ENCODE assay signal across 7 mouse cellular contexts in the genomic region with DNA sequence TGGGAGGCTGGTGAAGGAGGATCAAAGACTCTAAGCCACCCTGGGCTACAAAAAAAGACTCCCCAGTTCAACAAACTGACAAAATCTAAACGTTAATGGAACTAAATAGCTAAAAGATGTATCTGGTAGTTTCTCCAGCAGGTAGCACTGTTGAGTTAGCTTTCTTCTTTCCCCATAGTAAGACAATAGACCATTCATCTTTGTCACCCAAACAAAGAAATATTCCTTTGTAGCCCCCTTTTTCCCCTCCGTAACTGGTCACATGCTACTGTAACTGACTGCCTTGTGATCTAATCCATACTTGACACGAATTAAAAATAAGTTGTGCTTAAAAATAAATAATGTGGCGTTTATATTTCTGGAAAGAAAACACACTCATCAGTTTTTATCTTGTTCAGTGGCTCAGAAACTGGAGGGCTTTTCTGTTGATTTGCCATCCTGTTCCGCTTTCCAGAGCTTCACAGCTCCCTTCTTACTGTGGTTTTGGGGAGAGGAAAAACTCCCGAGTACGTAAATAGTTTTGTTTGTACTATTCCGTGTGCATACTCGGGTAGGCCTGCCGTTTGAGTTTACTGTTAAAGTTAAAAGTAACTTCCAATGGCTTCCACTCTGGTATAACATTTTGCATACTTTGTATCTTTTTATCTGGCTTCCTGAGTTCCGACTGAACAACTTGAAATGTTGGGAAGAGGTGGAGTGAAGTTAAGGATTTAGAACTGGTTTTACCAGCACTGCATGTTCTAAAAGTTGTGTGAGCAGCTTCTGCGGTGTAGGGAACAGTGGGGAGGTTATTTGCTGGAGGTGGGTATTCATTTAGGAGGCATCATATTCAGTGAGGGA. TPM values are rescaled to one million over a fixed set of nuclear protein-coding genes. Genes with fewer than 3 reads are reported as not detected.
DNase-seq lines count a peak whose midpoint lies in the region; ATAC-seq and TF ChIP-seq lines count a peak whose summit lies in the region.

No protein-coding gene starts in this region.

- H3K9me3 ChIP-seq in CH12.LX (replicated peaks; ENCODE audit: low read length): no peaks in the 10 kb centered on the region
- H3K9me3 ChIP-seq in embryonic facial prominence, embryonic 12.5 days: no peaks in the 10 kb centered on the region
- H3K9me3 ChIP-seq in hindbrain, embryonic 16.5 days (ENCODE audit: control insufficient read depth, low read length): no peaks in the 10 kb centered on the region

- H3K4me3 ChIP-seq in CH12.LX (replicated peaks in 1 of 3; ENCODE audit: low read depth in 2 of 3, low read length in 2 of 3, poor library complexity in 1 of 3): no peak overlapping the region
- H3K4me3 ChIP-seq in embryonic facial prominence, embryonic 12.5 days: peak overlapping the region; percentile 85; the same call in 1 of the 2 replicates
- H3K4me3 ChIP-seq in hindbrain, embryonic 16.5 days (ENCODE audit: low read length): peak overlapping the region; percentile 88
- no peak overlapping the region for H3K4me3 ChIP-seq in macrophage (ENCODE audit: inconsistent target)

- 25% methylated on average over 12 of the region's 12 CpGs for WGBS in embryonic facial prominence, embryonic 12.5 days
- WGBS in hindbrain, embryonic 16.5 days: 20% methylated on average over 12 of the region's 12 CpGs
- WGBS in macrophage (ENCODE audit: missing documents): 27% methylated on average over 12 of the region's 12 CpGs

- ATAC-seq in embryonic facial prominence, embryonic 12.5 days (ENCODE audit: insufficient number of reproducible peaks, insufficient read depth, low FRiP score, low TSS enrichment): no peak
- ATAC-seq in hindbrain, embryonic 16.5 days: no peak

- H3K79me2 ChIP-seq in CH12.LX (replicated peaks; ENCODE audit: control insufficient read depth, extremely low read depth, insufficient read depth, poor library complexity, severe bottlenecking): no peaks in the 10 kb centered on the region
- H3K79me2 ChIP-seq in macrophage (ENCODE audit: inconsistent target): peaks cover 4% of the 10 kb centered on the region; the same call in 1 of the 2 replicates

- TF ChIP-seq POLR2A in CH12.LX (IDR thresholded peaks at IDR 0.05; ENCODE audit: low read depth, low read length): no peak

- DNase-seq in 416B (ENCODE audit: low read depth) (peak; percentile 86), CH12.LX (ENCODE audit: extremely low read depth) (peak; percentile 54)
- peak; percentile 23 for DNase-seq in yolk sac, embryonic 10.5 days (ENCODE audit: low spot score)
- DNase-seq in right cerebral cortex, postnatal 14 days: no peak

- TF ChIP-seq EP300 in CH12.LX (IDR thresholded peaks at IDR 0.05; ENCODE audit: low read length): no peak

- TF ChIP-seq CTCF in CH12.LX (conservative IDR thresholded peaks at IDR 0.05 in 1 of 2, IDR thresholded peaks at IDR 0.05 in 1 of 2; ENCODE audit: low read depth in 2 of 2, low read length in 2 of 2): peak; percentile 19 to 90; a peak in 2 of 4 replicates

- no peak overlapping the region for H3K4me2 ChIP-seq in CH12.LX (ENCODE audit: insufficient read depth, low read depth, poor library complexity, severe bottlenecking)
- peak overlapping the region; percentile 94 for H3K4me2 ChIP-seq in embryonic facial prominence, embryonic 12.5 days (replicated peaks)
- peak overlapping the region; percentile 61 for H3K4me2 ChIP-seq in hindbrain, embryonic 16.5 days (ENCODE audit: low read length)

- H3K9ac ChIP-seq in CH12.LX (ENCODE audit: insufficient read depth, low read depth): no peak overlapping the region
- 0 out of 2 replicates have a peak overlapping the region, but pooled peaks have one; percentile 55 for H3K9ac ChIP-seq in embryonic facial prominence, embryonic 12.5 days
- peak overlapping the region; percentile 94 for H3K9ac ChIP-seq in hindbrain, embryonic 16.5 days (ENCODE audit: low read depth, low read length)

- in situ Hi-C loops in CH12.LX (cut with MboI; ENCODE audit: low pct_ligation_motif_present, low pct_unique_long_range_greater_than_20kb, low sequenced_read_pairs): no loop called here

- H3K27me3 ChIP-seq in CH12.LX (replicated peaks): peaks cover 15% of the 10 kb centered on the region
- no peaks in the 10 kb centered on the region for H3K27me3 ChIP-seq in embryonic facial prominence, embryonic 12.5 days
- H3K27me3 ChIP-seq in hindbrain, embryonic 16.5 days (replicated peaks; ENCODE audit: control insufficient read depth, insufficient read depth, low read length): no peaks in the 10 kb centered on the region

- TF ChIP-seq RAD21 in CH12.LX (IDR thresholded peaks at IDR 0.05; ENCODE audit: low read depth, low read length): peak; percentile 91

- dilution Hi-C loops in CH12.LX (cut with MboI; ENCODE audit: extremely low pct_ligation_motif_present, extremely low pct_unique_long_range_greater_than_20kb, low sequenced_read_pairs): no loop called here

- H3K27ac ChIP-seq in CH12.LX (ENCODE audit: insufficient read depth, low read depth): no peak overlapping the region
- peak overlapping the region; percentile 89 for H3K27ac ChIP-seq in embryonic facial prominence, embryonic 12.5 days
- H3K27ac ChIP-seq in hindbrain, embryonic 16.5 days (ENCODE audit: low read depth, low read length): peak overlapping the region; percentile 87
- peak overlapping the region; percentile 0 for H3K27ac ChIP-seq in macrophage

- H3K4me1 ChIP-seq in CH12.LX (ENCODE audit: control insufficient read depth in 1 of 2, insufficient read depth in 2 of 2): no peaks in the 10 kb centered on the region; a peak in 1 of 4 replicates
- peaks cover 29% of the 10 kb centered on the region for H3K4me1 ChIP-seq in embryonic facial prominence, embryonic 12.5 days
- peaks cover 32% of the 10 kb centered on the region for H3K4me1 ChIP-seq in hindbrain, embryonic 16.5 days (ENCODE audit: control insufficient read depth, insufficient read depth, low read depth, low read length)

- H3K36me3 ChIP-seq in CH12.LX (replicated peaks in 1 of 2; ENCODE audit: control insufficient read depth in 1 of 2, insufficient read depth in 1 of 2, low read length in 1 of 2) (peaks cover 9 to 27% of the 10 kb centered on the region in 2 experiments), macrophage (ENCODE audit: inconsistent target) (peaks cover 7% of the 10 kb centered on the region; the same call in 1 of the 2 replicates)
- peaks cover 8% of the 10 kb centered on the region; the same call in 1 of the 2 replicates for H3K36me3 ChIP-seq in embryonic facial prominence, embryonic 12.5 days
- H3K36me3 ChIP-seq in hindbrain, embryonic 16.5 days (ENCODE audit: control insufficient read depth, insufficient read depth, low read length): peaks cover 5% of the 10 kb centered on the region

TF ChIP-seq in CH12.LX, 34 proteins besides CTCF, POLR2A, EP300 and RAD21 (continues in another document):
- TF ChIP-seq TCF12 (IDR thresholded peaks at IDR 0.05; ENCODE audit: low read depth, low read length) (no peak), JUND (conservative IDR thresholded peaks at IDR 0.05; ENCODE audit: low read depth, low read length) (peak; percentile 60; the same call in 1 of the 2 replicates), JUN (IDR thresholded peaks at IDR 0.05; ENCODE audit: insufficient read depth, low read depth, low read length) (no peak), ELF1 (IDR thresholded peaks at IDR 0.05; ENCODE audit: low read depth, low read length) (no peak), ZC3H11A (IDR thresholded peaks at IDR 0.05; ENCODE audit: low read depth, low read length) (peak; percentile 19), USF2 (conservative IDR thresholded peaks at IDR 0.05; ENCODE audit: low read depth, low read length) (no peak), NRF1 (IDR thresholded peaks at IDR 0.05; ENCODE audit: low read depth, low read length) (no peak), MYC (IDR thresholded peaks at IDR 0.05; ENCODE audit: low read depth, low read length) (peak; percentile 41; the same call in 1 of the 2 replicates), MAX (IDR thresholded peaks at IDR 0.05; ENCODE audit: low read length) (no peak)

RNA-seq across cellular contexts. Expression of a gene that starts 1.3 kb away (rescaled TPM):
- 0.50 and 1.2 TPM in 2 replicates for total RNA-seq in CH12.LX (2012; rRNA removed)
- total RNA-seq in CH12.LX (2014; rRNA removed): 0.15 and 0.31 TPM in 2 replicates
- 0.52 and 0.90 TPM in 2 replicates for polyA plus RNA-seq in CH12.LX (2012; ENCODE audit: insufficient read length, low read depth)
- polyA plus RNA-seq in embryonic facial prominence, embryonic 12.5 days (2016; fragmentation: Nextera tagmentation; extraction: Ambion mirVana): 15.8 and 18.2 TPM in 2 replicates
- 9.4 and 11.6 TPM in 2 replicates for polyA plus RNA-seq in hindbrain, embryonic 16.5 days (2015; fragmentation: Nextera tagmentation; extraction: Ambion mirVana)
- total RNA-seq in macrophage (2018; cell fraction: chromatin; rRNA removed): 10 to 100 TPM in 9 of 26 experiments, 1 to 10 TPM in 13, under 1 TPM in 4; 0.55 to 26.7 (median 4.7) TPM
- 10 to 100 TPM in 13 of 26 experiments, 1 to 10 TPM in 13; 2.4 to 62.4 (median 17.2) TPM for total RNA-seq in macrophage (2018; cell fraction: cytosol; rRNA removed)
- total RNA-seq in macrophage (2018; cell fraction: nucleus; rRNA removed): 10 to 100 TPM in 13 of 26 experiments, 1 to 10 TPM in 13; 2.8 to 56.2 (median 9.7) TPM
- 26.1 to 55.7 TPM (median 27.5 TPM) in 3 replicates for polyA plus RNA-seq in macrophage (2018)

RNA-seq across cellular contexts. Expression of a gene that starts 25.9 kb away (rescaled TPM):
- total RNA-seq in CH12.LX (2012; rRNA removed) (245 and 297 TPM in 2 replicates), CH12.LX (2014; rRNA removed) (341 and 378 TPM in 2 replicates)
- polyA plus RNA-seq in CH12.LX (2012; ENCODE audit: insufficient read length, low read depth) (251 and 264 TPM in 2 replicates), macrophage (2018) (106 to 127 TPM (median 113 TPM) in 3 replicates)
- 263 and 288 TPM in 2 replicates for polyA plus RNA-seq in embryonic facial prominence, embryonic 12.5 days (2016; fragmentation: Nextera tagmentation; extraction: Ambion mirVana)
- polyA plus RNA-seq in hindbrain, embryonic 16.5 days (2015; fragmentation: Nextera tagmentation; extraction: Ambion mirVana): 235 and 246 TPM in 2 replicates
- total RNA-seq in macrophage (2018; cell fraction: chromatin; rRNA removed): 10 to 100 TPM in 21 of 26 experiments, 1 to 10 TPM in 5; 3.3 to 39.8 (median 21.6) TPM
- 100 to 1,000 TPM in 13 of 26 experiments, 10 to 100 TPM in 13; 67.4 to 197 (median 110) TPM for total RNA-seq in macrophage (2018; cell fraction: cytosol; rRNA removed)
- 10 to 100 TPM; 13.8 to 96.6 (median 42.6) TPM for total RNA-seq in macrophage (2018; cell fraction: nucleus; rRNA removed)

RNA-seq across cellular contexts. Expression of a gene that starts 56.2 kb away (rescaled TPM):
- not detected in 2 replicates for total RNA-seq in CH12.LX (2012; rRNA removed)
- total RNA-seq in CH12.LX (2014; rRNA removed): not detected in 2 replicates
- polyA plus RNA-seq in CH12.LX (2012; ENCODE audit: insufficient read length, low read depth): not detected in 2 replicates
- 0.85 and 1.1 TPM in 2 replicates for polyA plus RNA-seq in embryonic facial prominence, embryonic 12.5 days (2016; fragmentation: Nextera tagmentation; extraction: Ambion mirVana)
- 0.35 and 1.4 TPM in 2 replicates for polyA plus RNA-seq in hindbrain, embryonic 16.5 days (2015; fragmentation: Nextera tagmentation; extraction: Ambion mirVana)
- under 1 TPM in 3 of 26 experiments, not detected in 23; 0.13 to 0.24 (median 0.18) TPM for total RNA-seq in macrophage (2018; cell fraction: chromatin; rRNA removed)
- total RNA-seq in macrophage (2018; cell fraction: cytosol; rRNA removed): under 1 TPM in 4 of 26 experiments, not detected in 22; under 0.01 to 0.10 (median 0.05) TPM
- total RNA-seq in macrophage (2018; cell fraction: nucleus; rRNA removed): under 1 TPM in 2 of 26 experiments, not detected in 24; 0.14 to 0.16 TPM
- polyA plus RNA-seq in macrophage (2018): 0.04 TPM in 1 of 3 replicates, not detected in the others

Comparison
In these comparisons a context has a peak if more than half of its experiments do, and no peak if none do; other contexts are left out.
1. H3K4me3 ChIP-seq: peak in embryonic facial prominence, embryonic 12.5 days (single experiment) and hindbrain, embryonic 16.5 days (single experiment); none in CH12.LX (0 of 3) and macrophage (single experiment).